Mouse (Mus musculus) kidney, postnatal 0 days (tissue): ENCODE measurements around the gene Vps25. TPM values are rescaled to one million over a fixed set of nuclear protein-coding genes. Genes with fewer than 3 reads are reported as not detected.

Experiments
- ATAC-seq: fragments of 200-750 bp; cut with Nextera tagmentation; replicated peaks from 2 replicates; pipeline ENCODE4 v1.8.0; 2017; ENCODE audit warnings: low read depth, moderate number of reproducible peaks, moderate TSS enrichment, moderate library complexity; ENCODE audit not compliant: low FRiP score
- DNase-seq: peaks from one replicate; pipeline ENCODE4 v3.0.0-alpha.2; 2016; ENCODE audit warnings: low spot score
- H3K27ac ChIP-seq: fragments of 300-500 bp; sonication (generic); 2 replicates; pipeline ENCODE4 v1.5.1; 2014; ENCODE audit warnings: mild to moderate bottlenecking
- H3K27me3 ChIP-seq: fragments of 300-500 bp; sonication (generic); 2 replicates; pipeline ENCODE4 v1.6.1; 2014; ENCODE audit warnings: low read length, mixed read lengths; ENCODE audit not compliant: insufficient read depth
- H3K36me3 ChIP-seq: fragments of 300-500 bp; sonication (generic); 2 replicates; pipeline ENCODE4 v1.6.1; 2014; ENCODE audit warnings: low read length, mixed read lengths; ENCODE audit not compliant: insufficient read depth
- H3K4me1 ChIP-seq: fragments of 300-500 bp; sonication (generic); replicated peaks from 2 replicates; pipeline ENCODE4 v1.6.1; 2014; ENCODE audit warnings: antibody characterized with exemption, low read length, mixed read lengths; ENCODE audit not compliant: insufficient read depth
- H3K4me2 ChIP-seq: fragments of 300-500 bp; sonication (generic); 2 replicates; pipeline ENCODE4 v1.6.1; 2014; ENCODE audit warnings: mild to moderate bottlenecking, low read length, moderate library complexity, mixed read lengths
- H3K4me3 ChIP-seq: fragments of 300-500 bp; sonication (generic); replicated peaks from 2 replicates; pipeline ENCODE4 v1.5.1; 2014; ENCODE audit warnings: low read depth, low read length
- H3K9ac ChIP-seq: fragments of 300-500 bp; sonication (generic); 2 replicates; pipeline ENCODE4 v1.6.1; 2014; ENCODE audit warnings: low read depth, low read length
- H3K9me3 ChIP-seq: fragments of 300-500 bp; sonication (generic); replicated peaks from 2 replicates; pipeline ENCODE4 v1.6.1; 2016; ENCODE audit warnings: low read length, inconsistent platforms, mixed read lengths
- CTCF ChIP-seq: IDR thresholded peaks from 2 replicates; pipeline ENCODE4 v1.5.1; 2016; ENCODE audit warnings: antibody characterized with exemption, low read depth, mild to moderate bottlenecking, moderate library complexity
- WGBS: fragments of 180-500 bp; shearing (Covaris S2); extraction: QIAGEN DNeasy Blood & Tissue Kit; methylation state at CpG from one replicate; pipeline ENCODE4 v1.1.7; 2014; 5-methylcytosine and 5-hydroxymethylcytosine counted together
- polyA plus RNA-seq: library from polyadenylated mRNA; unstranded; fragments of >200 nt; fragmentation: Nextera tagmentation; extraction: Ambion mirVana; gene quantifications from 2 replicates; pipeline ENCODE4 v1.2.1, GENCODE M21; 2015

The Vps25 gene
- polyA plus RNA-seq, 1 experiment from 2014 or later, result 179 TPM

DNA sequence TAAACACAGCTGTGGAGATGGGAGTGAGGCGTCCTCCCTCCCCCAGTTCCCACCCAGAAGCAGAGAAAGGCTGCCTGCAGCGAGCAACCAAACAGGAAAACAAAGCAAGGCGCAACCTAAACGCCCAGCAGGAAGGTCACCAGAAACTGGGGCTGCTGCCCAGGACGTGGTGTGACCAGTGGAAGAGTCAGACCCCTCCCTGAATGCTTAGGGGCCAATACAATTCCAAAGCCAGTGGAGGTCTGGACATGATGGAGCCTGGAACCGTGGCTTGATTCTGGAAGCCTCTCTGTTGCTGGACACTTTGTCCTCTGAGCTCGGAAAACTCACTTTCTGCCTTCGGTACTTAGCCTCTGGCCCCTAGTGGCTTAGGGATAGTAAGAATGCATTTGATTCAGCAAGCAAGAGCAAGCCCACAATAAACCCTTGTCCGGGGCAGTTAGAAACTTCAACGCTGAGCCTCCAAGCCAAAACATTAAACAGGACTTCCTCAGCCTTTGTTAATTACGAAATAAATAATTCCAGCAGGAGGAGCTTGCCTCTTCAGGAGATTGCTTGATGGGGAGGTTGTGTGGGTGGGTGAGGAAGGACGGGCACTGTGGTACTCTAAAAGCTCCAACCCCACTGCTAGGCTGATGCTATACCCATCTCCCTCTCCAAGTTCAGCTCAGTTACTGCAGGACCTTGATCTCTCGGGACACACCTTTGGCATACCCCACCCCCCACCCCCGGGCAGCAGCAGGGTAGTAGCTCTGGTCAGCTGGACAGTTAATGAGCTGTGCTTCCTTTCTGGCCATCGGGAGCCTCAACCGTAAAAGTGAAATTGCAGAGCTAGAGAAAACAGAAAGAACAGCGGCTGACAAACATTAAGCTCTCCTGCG is 22.3 kb upstream of the Vps25 start:
- Histone ChIP-seq H3K27ac (peak overlapping the region; percentile 97), H3K4me2 (peak overlapping the region; percentile 55), H3K4me1 (peaks cover 32% of the 10 kb centered on the region), H3K9me3 (no peaks in the 10 kb centered on the region), H3K27me3 (no peaks in the 10 kb centered on the region), H3K9ac (peak overlapping the region; percentile 41), H3K4me3 (peak overlapping the region; percentile 19; the same call in 1 of the 2 replicates), H3K36me3 (no peaks in the 10 kb centered on the region)
- DNase-seq (peak; percentile 89), ATAC-seq (peak; percentile 79)
- peak; percentile 40 for TF ChIP-seq CTCF
- 2% methylated on average over 18 of the region's 18 CpGs for WGBS

DNA sequence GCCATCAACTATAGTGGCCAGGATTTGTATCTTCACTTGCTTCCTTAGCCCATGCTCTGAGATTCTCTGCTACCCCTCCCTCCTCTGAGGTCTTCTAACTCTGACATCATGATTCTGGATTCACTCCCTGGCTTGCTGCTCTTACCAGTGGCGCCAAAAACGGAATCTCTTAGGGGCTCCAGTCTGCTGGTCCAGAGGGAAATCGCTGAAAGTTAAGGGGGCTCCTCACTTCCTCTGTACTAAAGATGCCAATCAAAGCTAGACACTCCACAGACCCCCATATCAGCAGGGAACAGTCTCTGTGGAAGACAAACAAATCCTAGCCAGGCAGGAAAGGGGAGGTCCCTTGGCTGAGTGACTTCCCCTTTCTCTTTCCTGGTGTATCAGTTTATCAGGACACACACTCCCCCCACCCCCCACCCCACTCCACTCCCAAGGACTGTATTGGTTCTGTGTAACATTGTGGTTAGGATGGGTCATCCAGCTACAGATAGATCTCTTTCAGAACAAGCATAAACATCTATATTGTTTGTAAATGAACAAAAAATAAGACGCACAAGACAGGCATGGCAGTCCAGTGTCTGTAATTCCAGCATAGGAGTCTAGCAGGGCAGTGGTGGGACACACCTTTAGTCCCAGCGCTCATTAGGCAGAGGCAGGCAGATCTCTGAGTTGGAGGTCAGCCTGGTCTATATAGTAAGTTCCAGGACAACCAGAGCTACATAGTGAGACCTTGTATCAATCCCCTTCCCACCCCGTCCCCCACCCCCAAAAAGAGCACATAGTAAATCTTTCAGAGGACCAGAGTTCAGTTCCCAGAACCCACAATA is 21.3 kb upstream of the Vps25 start:
- ATAC-seq (peak; percentile 77), DNase-seq (peak; percentile 95)
- H3K4me2 ChIP-seq, result peak overlapping the region; percentile 55
- H3K27me3 ChIP-seq, result no peaks in the 10 kb centered on the region
- peak overlapping the region; percentile 97 for H3K27ac ChIP-seq
- no peaks in the 10 kb centered on the region for H3K9me3 ChIP-seq
- WGBS, result 34% methylated on average over 6 of the region's 6 CpGs
- H3K9ac ChIP-seq, result peak overlapping the region; percentile 41; the same call in 1 of the 2 replicates
- H3K4me3 ChIP-seq, result peak overlapping the region; percentile 19; the same call in 1 of the 2 replicates
- no peaks in the 10 kb centered on the region for H3K36me3 ChIP-seq
- TF ChIP-seq CTCF, result no peak
- peaks cover 29% of the 10 kb centered on the region for H3K4me1 ChIP-seq

DNA sequence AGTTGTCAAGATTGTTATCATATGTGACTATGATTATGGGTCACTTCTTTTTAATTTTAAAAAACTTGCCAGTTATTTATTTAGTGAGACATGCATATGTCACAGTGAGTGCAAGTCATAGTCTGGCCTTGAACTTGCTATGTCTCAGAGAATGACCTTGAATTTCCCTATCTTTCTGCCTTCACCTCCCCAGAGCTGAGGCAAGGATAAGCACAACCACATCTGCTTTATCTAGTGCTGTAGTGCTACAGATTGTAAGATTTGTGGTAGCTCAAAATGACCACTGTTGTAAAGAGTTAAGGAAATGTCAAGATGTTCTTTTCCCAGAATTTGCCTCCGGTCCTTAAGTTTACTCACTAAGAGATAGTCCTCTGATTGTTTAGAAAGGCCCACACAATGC is 20.3 kb upstream of the Vps25 start:
- Histone ChIP-seq H3K9ac (no peak overlapping the region), H3K27ac (0 out of 2 replicates have a peak overlapping the region, but pooled peaks have one; percentile 6), H3K27me3 (no peaks in the 10 kb centered on the region), H3K36me3 (no peaks in the 10 kb centered on the region), H3K4me2 (no peak overlapping the region), H3K4me3 (no peak overlapping the region), H3K9me3 (no peaks in the 10 kb centered on the region), H3K4me1 (peaks cover 29% of the 10 kb centered on the region)
- TF ChIP-seq CTCF, result no peak
- ATAC-seq (no peak), DNase-seq (no peak)
- WGBS, result 56% methylated on average over 1 of the region's 1 CpGs

DNA sequence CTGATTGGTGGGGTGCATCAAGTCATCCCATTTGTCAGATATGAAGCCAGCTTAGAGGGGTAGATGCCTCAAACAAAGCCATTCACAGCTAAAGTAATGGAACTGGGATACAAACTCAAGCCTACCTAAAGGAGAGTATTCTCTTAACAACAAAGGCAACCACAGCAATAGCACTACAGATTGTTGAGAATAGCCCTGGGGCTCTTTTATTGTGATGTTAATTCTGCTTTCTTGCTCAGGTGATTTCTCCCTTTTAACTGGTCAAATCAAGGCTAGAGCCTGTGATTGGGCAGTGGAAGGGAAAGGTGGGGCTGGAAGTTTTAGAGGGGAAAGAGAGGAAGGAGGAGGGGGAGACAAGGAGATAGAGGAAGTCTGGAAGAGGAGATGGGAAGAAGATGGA is 19.4 kb upstream of the Vps25 start:
- H3K4me3 ChIP-seq, result no peak overlapping the region
- 0 out of 2 replicates have a peak overlapping the region, but pooled peaks have one; percentile 6 for H3K27ac ChIP-seq
- H3K9ac ChIP-seq, result no peak overlapping the region
- ATAC-seq, result no peak
- peaks cover 29% of the 10 kb centered on the region for H3K4me1 ChIP-seq
- no peak for TF ChIP-seq CTCF
- H3K9me3 ChIP-seq, result no peaks in the 10 kb centered on the region
- DNase-seq, result no peak
- H3K27me3 ChIP-seq, result no peaks in the 10 kb centered on the region
- no peak overlapping the region for H3K4me2 ChIP-seq
- no peaks in the 10 kb centered on the region for H3K36me3 ChIP-seq

DNA sequence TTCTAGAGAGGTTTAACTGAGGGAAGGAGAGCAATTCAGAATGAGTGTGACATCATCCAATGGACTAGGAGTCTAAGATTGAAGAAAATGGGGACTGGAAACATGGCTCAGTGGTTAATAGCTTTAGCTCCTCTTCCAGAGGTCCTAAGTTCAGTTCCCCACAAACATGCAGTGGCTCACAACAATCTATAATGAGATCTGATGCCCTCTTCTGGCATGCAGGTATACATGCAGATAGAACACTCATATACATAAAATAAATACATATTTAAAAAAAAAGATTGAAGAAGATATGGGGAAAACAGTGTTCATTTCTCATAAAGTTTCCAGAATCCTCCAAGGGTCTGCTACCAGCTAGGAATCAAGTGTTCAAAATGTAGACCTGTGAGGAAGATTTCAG is 18.1 kb upstream of the Vps25 start:
- H3K36me3 ChIP-seq, result no peaks in the 10 kb centered on the region
- H3K9me3 ChIP-seq, result no peaks in the 10 kb centered on the region

DNA sequence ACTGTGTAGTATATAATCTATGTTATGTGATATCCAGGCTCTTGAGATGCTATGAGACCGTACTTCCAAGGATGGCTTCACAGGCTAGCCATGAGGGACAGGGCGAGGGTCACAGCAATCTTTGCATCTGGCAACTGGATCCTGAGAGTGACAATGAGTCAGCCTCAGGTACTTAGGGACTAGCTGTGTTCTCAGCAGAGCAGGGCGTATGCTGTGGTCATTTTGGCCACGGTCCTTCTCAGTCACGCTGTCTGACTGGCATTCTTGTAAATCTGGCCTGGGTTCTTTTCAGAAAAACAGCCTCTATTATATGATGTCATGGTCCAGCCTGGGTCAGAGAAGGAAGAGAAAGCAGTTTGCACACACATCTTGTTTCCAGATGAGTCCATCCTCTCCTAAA is 16.7 kb upstream of the Vps25 start:
- no peak overlapping the region for H3K4me3 ChIP-seq
- no peaks in the 10 kb centered on the region for H3K9me3 ChIP-seq
- H3K27ac ChIP-seq, result no peak overlapping the region
- WGBS, result 84% methylated on average over 5 of the region's 5 CpGs
- TF ChIP-seq CTCF, result no peak
- no peaks in the 10 kb centered on the region for H3K27me3 ChIP-seq
- H3K4me1 ChIP-seq, result peaks cover 9% of the 10 kb centered on the region; the same call in 1 of the 2 replicates
- DNase-seq, result no peak
- H3K36me3 ChIP-seq, result no peaks in the 10 kb centered on the region
- ATAC-seq, result no peak
- H3K4me2 ChIP-seq, result no peak overlapping the region
- no peak overlapping the region for H3K9ac ChIP-seq

More for the DNA sequence above, 18.1 kb upstream of the Vps25 start:
- H3K4me2 ChIP-seq, result no peak overlapping the region
- no peak overlapping the region for H3K27ac ChIP-seq
- ATAC-seq (no peak), DNase-seq (no peak)
- peak; percentile 38; the same call in 1 of the 2 replicates for TF ChIP-seq CTCF
- no peak overlapping the region for H3K4me3 ChIP-seq
- H3K27me3 ChIP-seq, result no peaks in the 10 kb centered on the region
- no peak overlapping the region for H3K9ac ChIP-seq
- peaks cover 20% of the 10 kb centered on the region for H3K4me1 ChIP-seq
